Mouse (Mus musculus): ENCODE measurements around the gene Tor3a.

Tor3a gene

DNA sequence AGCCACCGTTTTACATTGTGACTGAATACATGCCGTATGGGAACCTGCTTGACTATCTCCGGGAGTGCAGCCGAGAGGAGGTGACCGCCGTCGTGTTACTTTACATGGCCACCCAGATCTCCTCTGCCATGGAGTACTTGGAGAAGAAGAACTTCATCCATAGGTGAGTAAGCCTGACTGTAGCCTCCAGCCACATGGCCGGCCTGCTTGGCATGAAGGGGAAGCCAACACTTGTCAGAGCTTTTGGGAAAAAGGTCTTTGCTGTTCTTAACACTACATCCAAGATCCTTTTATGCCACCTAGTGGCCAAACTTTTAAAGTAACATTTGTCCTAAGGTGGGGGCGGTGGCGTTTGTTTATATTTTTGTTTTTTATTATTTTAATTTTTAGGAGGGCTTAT is 41.1 kb downstream of the Tor3a start:
- DNase-seq (ENCODE audit: low spot score), result no peak

- no peak for DNase-seq (ENCODE audit: low spot score)
Observed at GRCm38 (mm10) chr1:156630965-156631364, 43.2 kb downstream of the Tor3a start.

DNA sequence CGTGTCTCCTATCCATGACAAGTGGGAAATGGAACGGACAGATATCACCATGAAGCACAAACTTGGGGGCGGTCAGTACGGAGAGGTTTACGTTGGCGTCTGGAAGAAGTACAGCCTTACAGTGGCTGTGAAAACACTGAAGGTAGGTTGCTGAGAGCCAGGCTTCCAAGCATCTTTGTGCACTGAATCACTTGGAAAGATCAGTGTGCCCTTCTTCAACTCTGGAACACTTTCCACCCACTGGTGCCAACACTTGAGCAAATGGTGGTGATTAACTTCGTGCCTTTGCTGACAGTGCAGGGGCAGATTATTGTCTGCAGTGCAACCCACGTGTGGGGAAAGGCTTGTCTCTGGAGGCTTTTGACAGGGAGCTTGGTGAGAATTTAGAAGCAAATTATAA is 44.2 kb downstream of the Tor3a start:
- no peak for DNase-seq (ENCODE audit: low spot score)

- DNase-seq (ENCODE audit: low spot score), result no peak
Observed at GRCm38 (mm10) chr1:156626729-156627128, 47.4 kb downstream of the Tor3a start.

- DNase-seq (ENCODE audit: low spot score), result no peak
Observed at GRCm38 (mm10) chr1:156624231-156624630, 49.9 kb downstream of the Tor3a start.

DNA sequence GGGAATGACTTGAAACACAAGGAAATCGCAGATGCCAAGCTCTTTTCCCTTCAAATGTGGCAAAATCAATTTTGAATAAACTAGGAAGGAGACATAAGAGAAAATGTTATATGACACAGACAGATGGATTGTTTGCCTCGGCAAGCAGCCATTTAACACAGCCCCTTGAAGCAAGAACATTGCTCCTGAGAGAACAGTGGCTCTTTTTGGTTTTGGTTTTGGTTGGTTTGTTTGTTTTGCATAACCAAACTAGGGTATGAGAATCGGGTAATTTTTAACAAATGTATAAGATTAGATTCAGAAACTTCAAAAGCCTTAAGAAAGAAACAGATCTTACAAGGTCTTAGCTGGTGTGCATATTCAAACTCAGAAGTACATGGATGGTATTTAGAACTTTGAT is 53.2 kb downstream of the Tor3a start:
- DNase-seq (ENCODE audit: low spot score), result no peak

DNA sequence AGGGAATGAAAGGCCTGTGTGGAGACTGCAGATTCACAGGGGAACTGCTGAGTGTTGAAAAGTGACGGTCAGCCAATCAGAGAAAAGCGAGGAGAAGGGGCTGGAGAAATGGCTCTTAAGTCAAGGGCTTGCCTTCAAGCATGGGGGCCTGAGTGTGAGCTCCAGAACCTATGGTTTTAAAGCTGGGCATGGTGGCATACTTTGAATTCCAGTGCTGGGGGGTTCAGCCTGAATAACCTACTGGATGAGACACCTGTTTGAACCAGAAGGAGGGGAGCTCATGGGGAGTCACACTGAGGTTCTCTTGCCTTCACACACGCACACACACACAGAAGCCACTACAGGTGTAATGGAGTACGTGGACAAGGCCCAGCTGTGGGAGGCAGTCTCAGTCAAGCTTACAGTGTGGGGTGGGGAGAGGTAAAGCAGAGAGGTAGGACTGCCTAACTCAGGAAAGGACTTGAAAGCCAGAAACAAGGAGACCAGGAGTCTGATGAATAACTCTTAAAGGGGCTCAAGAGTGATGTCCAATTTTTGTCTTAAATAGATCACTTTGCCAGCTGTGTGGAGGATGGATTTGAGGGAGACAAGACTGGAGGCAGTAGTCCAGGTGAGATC is 53.8 kb downstream of the Tor3a start:
- DNase-seq (ENCODE audit: low spot score), result no peak

GRCm38 (mm10) chr1:156617811-156618210 is 56.3 kb downstream of the Tor3a start:
- no peak for DNase-seq (ENCODE audit: low spot score)

DNA sequence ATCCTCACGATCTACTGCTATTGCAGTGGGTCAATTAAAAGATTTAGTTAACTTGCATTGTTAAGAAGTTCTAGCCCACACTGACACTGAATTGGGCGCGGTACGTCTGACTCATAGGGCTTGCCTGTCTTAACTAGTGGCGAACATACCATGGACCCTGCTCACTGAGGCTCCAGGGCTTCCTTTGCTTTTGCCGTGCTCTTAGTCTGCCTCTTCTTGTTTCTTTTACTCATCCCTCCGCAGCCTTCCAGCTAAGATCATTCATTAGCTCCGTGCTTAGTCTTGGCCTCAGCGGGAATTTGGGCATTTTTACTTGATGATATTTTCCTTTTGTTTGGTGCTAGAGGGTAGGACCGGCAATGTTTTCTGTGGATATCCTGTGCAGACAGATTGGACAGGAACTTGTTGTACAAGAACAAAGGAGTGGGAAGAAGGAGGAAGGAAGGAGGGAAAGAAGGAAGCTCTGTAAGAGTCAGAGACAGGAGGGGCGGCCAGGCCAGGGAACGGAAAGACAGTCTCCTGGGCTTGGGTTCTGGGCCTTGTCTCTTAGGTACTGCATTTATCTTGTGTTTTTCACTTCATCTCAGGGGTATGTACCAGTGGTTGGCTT is 57.1 kb downstream of the Tor3a start:
- no peak for DNase-seq (ENCODE audit: low spot score)

DNA sequence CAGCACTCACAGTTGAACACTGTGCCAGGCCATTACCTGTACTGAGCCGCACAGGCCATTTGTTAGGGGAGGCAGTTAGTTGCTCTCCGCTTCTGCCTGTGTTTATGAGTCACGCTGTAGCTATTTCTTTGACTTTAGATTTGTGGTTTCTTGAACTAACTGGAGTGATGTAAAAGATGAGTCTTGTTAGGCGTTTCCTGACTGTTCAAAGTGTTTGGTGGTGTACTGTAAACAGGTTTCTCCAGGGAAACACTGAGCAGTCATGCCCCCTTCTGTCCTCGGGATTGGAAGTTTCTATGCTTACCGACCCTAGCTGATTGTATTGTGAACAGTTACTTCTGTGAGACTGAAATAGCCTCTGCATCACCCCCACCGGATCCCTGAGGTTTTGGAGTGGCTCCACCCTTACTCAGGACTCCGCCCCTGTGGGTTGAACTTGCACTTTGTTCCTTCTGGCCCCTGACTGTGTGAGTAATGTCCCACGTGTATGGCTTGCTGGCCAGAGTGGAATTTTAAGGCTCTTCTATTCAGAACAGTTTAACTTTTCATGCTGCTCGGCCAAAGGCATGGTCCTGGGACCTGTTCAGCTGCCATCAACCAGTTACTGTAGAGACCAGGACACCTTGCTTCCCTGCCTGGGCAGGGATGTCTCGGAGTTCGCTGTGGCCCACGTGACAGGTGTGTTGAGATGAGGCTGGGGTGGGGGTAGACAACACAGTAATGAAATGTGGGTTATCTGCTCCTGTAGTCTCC is 58.6 kb downstream of the Tor3a start:
- DNase-seq (ENCODE audit: low spot score), result peak; percentile 43

DNA sequence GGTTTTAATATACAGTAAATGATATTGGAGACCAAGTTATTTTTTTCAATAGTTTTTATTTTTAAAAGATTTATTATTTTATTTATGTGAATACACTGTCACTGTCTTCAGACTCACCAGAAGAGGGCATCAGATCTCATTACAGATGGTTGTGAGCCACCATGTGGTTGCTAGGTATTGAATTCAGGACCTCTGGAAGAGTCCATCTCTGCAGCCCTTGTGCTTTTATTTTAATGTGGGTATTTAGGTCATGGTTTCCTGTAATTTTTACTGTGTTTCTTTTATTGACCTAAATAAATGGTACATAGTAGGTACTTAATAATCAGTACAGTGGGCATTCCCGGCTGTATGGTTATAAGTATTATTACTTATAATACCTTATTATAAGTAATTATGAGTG is 59.4 kb downstream of the Tor3a start:
- DNase-seq (ENCODE audit: low spot score), result no peak

- DNase-seq (ENCODE audit: low spot score), result no peak
Observed at GRCm38 (mm10) chr1:156613855-156614530, 60.2 kb downstream of the Tor3a start.

- DNase-seq (ENCODE audit: low spot score), result no peak
Observed at GRCm38 (mm10) chr1:156610257-156610656, 63.9 kb downstream of the Tor3a start.

DNA sequence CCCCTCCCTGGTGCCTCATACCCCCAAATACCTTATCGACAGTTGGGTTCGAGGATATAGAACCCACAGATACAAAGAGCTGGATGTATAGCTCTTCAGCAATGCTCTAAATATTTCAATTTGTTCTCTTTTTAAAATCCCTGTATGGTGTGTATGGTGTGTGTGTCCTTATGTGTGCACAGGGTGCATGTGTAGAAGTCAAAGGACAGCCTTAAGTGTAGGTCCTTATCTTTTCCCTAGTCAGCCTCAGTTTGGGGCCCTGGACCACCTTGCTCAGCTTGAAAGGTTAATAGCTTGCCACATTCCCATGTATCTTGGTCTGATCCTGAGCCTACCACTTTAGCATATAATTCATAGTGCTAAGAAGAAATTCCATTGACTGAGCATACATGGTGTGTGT is 65.7 kb downstream of the Tor3a start:
- DNase-seq (ENCODE audit: low spot score), result no peak

DNA sequence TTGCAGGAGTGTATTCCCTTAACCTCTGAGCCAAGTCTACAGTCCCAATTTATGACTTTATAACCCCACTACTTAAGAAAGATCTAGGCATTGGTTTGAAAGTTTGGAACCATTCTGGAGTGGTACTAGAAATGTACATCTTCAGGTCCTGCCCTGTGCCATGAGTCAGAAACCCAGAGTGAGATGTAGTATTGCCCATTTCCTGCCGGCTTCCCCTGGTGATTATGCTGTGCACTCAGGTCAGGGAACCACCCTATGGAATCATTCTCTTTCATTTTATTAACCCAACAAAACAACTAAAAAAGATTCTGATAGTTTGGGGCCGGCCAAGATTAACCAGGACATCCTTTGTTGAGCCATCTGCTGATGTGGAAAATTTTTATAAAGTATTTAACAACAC is 68.2 kb downstream of the Tor3a start:
- DNase-seq (ENCODE audit: low spot score), result no peak

DNA sequence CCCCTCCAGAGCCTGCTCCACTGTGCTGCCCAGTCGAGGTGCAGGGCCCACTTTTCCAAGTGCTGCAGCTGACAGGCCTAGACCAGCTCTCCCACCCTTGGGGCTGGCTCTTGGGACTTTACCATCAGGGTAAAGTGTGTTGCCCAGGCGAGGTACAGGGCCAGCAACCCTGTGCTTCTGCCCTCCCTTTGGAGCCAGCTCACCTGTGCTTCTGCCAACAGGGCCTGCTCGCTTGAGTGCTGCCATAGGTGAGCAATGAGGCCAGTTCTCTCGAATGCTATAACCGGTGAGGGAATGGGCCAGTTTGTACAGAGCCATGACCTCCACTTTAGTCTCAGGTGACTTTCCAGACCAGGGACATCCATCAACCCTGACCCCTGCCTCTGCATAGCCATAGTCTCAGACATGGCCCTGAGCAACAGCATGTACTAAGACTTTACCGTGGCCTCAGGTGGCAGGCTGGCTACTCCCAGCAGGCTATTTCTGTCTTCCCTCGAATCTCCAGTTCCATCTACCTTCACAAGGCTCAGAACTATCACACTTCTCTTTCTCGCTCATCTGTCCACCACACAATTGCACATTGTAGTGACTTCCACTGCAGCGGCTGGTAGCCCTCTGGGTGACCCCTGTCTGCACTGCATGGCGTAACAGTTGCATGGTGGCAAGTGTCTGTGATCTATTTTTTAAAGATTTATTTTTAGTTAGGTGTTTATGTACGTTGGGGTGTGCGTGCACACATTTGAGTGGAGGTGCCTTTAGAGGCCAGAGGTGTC is 68.9 kb downstream of the Tor3a start:
- DNase-seq (ENCODE audit: low spot score), result no peak
